Mouse (Mus musculus) heart, postnatal 0 days (tissue): ENCODE data around the gene Rtca. TPM values are rescaled to one million over a fixed set of nuclear protein-coding genes. Genes with fewer than 3 reads are reported as not detected.

Experiments
- ATAC-seq: fragments of 200-750 bp; cut with Nextera tagmentation; 2 replicates; pipeline ENCODE4 v1.8.0; 2017; ENCODE audit warnings: low read depth, moderate number of reproducible peaks, moderate library complexity; ENCODE audit not compliant: insufficient read depth
- DNase-seq: peaks from one replicate; pipeline ENCODE4 v3.0.0-alpha.2; 2016; ENCODE audit warnings: low spot score
- H3K27ac ChIP-seq: fragments of 300-500 bp; sonication (generic); 2 replicates; pipeline ENCODE4 v1.5.1; 2014; ENCODE audit warnings: low read depth, mild to moderate bottlenecking
- H3K27me3 ChIP-seq: fragments of 300-500 bp; sonication (generic); 2 replicates; pipeline ENCODE4 v1.6.1; 2014; ENCODE audit warnings: low read length, mixed read lengths; ENCODE audit not compliant: control insufficient read depth, insufficient read depth
- H3K36me3 ChIP-seq: fragments of 300-500 bp; sonication (generic); replicated peaks from 2 replicates; pipeline ENCODE4 v1.6.1; 2014; ENCODE audit warnings: low read length, mixed read lengths; ENCODE audit not compliant: control insufficient read depth, insufficient read depth
- H3K4me1 ChIP-seq: fragments of 300-500 bp; sonication (generic); 2 replicates; pipeline ENCODE4 v1.6.1; 2014; ENCODE audit warnings: antibody characterized with exemption; ENCODE audit not compliant: control insufficient read depth, insufficient read depth
- H3K4me2 ChIP-seq: fragments of 300-500 bp; sonication (generic); 2 replicates; pipeline ENCODE4 v1.6.1; 2014; ENCODE audit warnings: low read depth, mild to moderate bottlenecking, low read length, moderate library complexity
- H3K4me3 ChIP-seq: fragments of 300-500 bp; sonication (generic); 2 replicates; pipeline ENCODE4 v1.5.1; 2014; ENCODE audit warnings: low read depth, low read length
- H3K9ac ChIP-seq: fragments of 300-500 bp; sonication (generic); replicated peaks from 2 replicates; pipeline ENCODE4 v1.6.1; 2014; ENCODE audit warnings: low read depth, low read length, mixed read lengths
- H3K9me3 ChIP-seq: fragments of 300-500 bp; sonication (generic); replicated peaks from 2 replicates; pipeline ENCODE4 v1.6.1; 2016; ENCODE audit warnings: low read length; ENCODE audit not compliant: control insufficient read depth
- CTCF ChIP-seq: IDR thresholded peaks from 2 replicates; pipeline ENCODE4 v1.5.1; 2016; ENCODE audit warnings: antibody characterized with exemption, control low read depth, low read depth
- EP300 ChIP-seq: IDR thresholded peaks from 2 replicates; pipeline ENCODE4 v1.6.1; 2016; ENCODE audit warnings: antibody characterized with exemption, low read depth
- WGBS: fragments of 180-500 bp; shearing (Covaris S2); extraction: QIAGEN DNeasy Blood & Tissue Kit; methylation state at CpG from one replicate; pipeline ENCODE4 v1.1.7; 2014; 5-methylcytosine and 5-hydroxymethylcytosine counted together
- polyA plus RNA-seq: library from polyadenylated mRNA; unstranded; fragments of >200 nt; fragmentation: Nextera tagmentation; extraction: Ambion mirVana; gene quantifications from 2 replicates; pipeline ENCODE4 v1.2.1, GENCODE M21; 2015
- total RNA-seq: library from RNA; depleted of rRNA; stranded (reverse); fragments of >200 nt; gene quantifications from 2 replicates; pipeline ENCODE4 v1.2.3, GENCODE M21; 2014; ENCODE audit warnings: low replicate concordance

Rtca gene
- total and polyA plus RNA-seq, 2 experiments from 2014 or later = 51.3 to 58.1 TPM

- Histone ChIP-seq H3K36me3 (peaks cover 57% of the 10 kb centered on the region), H3K4me2 (peak overlapping the region; percentile 45), H3K27ac (peak overlapping the region; percentile 61)
Measured at GRCm38 (mm10) chr3:116536428-116537199, 28.6 kb upstream of the Rtca start.

DNA sequence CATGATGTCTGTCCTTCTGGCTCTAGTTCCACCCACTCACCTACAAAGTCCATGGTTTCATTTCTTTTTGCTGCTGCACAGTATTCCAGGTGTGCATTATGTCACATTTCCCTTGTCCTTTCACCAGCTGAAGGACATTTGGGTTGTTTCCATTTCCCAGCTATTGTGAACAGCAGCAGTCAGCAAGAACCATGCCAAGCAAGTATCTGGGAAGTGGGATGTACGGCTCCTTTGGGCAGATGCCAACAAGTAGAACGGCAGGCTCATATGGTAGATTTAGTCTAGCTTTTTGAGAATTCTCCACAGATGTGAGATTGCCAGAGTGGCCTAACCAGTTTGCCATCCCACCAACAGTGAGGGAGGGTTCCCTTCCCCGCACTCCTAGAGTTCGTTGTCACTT lies 22.8 kb upstream of the Rtca start:
- ATAC-seq = no peak
- H3K9ac ChIP-seq = no peak overlapping the region

More at GRCm38 (mm10) chr3:116536428-116537199, 28.6 kb upstream of the Rtca start:
- TF ChIP-seq CTCF = no peak
- peak; percentile 72; the same call in 1 of the 2 replicates for TF ChIP-seq EP300
- DNase-seq = peak; percentile 78
- H3K27me3 ChIP-seq = no peaks in the 10 kb centered on the region
- H3K9ac ChIP-seq = 0 out of 2 replicates have a peak overlapping the region, but pooled peaks have one; percentile 8
- WGBS = 23% methylated on average over 16 of the region's 16 CpGs
- H3K9me3 ChIP-seq = no peaks in the 10 kb centered on the region
- peaks cover 8% of the 10 kb centered on the region; the same call in 1 of the 2 replicates for H3K4me1 ChIP-seq
- peak; percentile 91 for ATAC-seq
- no peak overlapping the region; the same call in 1 of the 2 replicates for H3K4me3 ChIP-seq

DNA sequence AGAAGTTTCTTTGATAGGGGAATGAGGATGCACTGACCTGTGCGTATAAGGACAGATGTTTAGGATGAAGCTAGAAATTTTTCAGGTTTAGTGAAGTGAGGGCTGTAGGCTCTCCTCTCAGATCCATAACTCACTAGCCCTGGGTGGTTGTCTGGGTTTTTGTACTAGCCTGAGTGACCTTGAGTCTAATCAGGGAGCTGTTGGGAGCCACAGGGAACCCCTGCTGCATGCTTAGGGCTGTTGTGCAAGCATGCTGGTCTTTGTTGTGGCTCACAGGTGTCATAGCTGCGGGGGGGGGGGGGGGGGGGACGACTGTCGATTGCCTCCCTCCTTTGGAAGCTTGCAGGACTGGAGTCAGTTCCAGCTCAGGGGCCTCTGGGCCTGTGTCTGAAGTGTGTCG lies 21.7 kb upstream of the Rtca start:
- DNase-seq (no peak), ATAC-seq (peak; percentile 62)
- Histone ChIP-seq H3K27ac (peak overlapping the region; percentile 55), H3K9me3 (no peaks in the 10 kb centered on the region), H3K36me3 (peaks cover 25% of the 10 kb centered on the region), H3K27me3 (no peaks in the 10 kb centered on the region), H3K9ac (no peak overlapping the region), H3K4me1 (peaks cover 8% of the 10 kb centered on the region; the same call in 1 of the 2 replicates), H3K4me2 (no peak overlapping the region), H3K4me3 (no peak overlapping the region)
- no peak for TF ChIP-seq EP300
- TF ChIP-seq CTCF = no peak
- WGBS = 45% methylated on average over 5 of the region's 5 CpGs

More for the DNA sequence above, 22.8 kb upstream of the Rtca start:
- DNase-seq = no peak
- no peak overlapping the region for H3K27ac ChIP-seq
- 49% methylated on average over 4 of the region's 4 CpGs for WGBS
- peaks cover 32% of the 10 kb centered on the region for H3K36me3 ChIP-seq
- no peaks in the 10 kb centered on the region for H3K9me3 ChIP-seq
- H3K4me1 ChIP-seq = peaks cover 8% of the 10 kb centered on the region; the same call in 1 of the 2 replicates
- TF ChIP-seq EP300 = no peak
- no peak for TF ChIP-seq CTCF
- H3K27me3 ChIP-seq = no peaks in the 10 kb centered on the region
- no peak overlapping the region for H3K4me2 ChIP-seq
- H3K4me3 ChIP-seq = no peak overlapping the region

DNA sequence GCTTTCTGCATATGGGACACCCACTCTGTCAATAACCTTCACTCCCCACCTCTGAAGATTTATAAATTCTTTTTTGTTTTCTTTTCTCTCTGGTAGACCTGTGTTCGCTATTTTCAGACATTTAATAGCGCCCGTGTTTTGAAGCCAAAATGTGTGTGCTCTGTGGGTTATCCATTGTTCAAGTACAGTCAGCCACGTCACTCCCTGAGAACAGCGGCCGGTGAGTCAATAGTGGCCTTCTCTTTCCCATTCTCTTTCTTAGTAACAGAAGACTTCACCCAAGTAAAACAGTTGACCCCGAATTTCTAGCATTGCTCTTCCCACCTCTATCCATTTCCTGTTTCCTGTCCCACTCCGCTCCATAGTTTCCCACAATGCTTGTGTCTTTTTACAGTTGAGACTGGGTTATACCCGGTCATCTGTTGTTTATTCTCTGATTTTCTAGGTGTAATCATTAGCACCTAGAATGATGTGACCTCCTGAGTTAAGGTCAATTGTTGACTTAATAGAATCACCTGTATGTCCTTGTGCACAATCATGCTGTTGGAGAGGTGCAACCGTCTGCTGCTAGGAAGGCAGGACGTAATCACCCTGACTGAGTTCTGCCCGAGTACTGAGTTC lies 12.2 kb upstream of the Rtca start:
- no peak for TF ChIP-seq EP300
- H3K27ac ChIP-seq = peak overlapping the region; percentile 49

DNA sequence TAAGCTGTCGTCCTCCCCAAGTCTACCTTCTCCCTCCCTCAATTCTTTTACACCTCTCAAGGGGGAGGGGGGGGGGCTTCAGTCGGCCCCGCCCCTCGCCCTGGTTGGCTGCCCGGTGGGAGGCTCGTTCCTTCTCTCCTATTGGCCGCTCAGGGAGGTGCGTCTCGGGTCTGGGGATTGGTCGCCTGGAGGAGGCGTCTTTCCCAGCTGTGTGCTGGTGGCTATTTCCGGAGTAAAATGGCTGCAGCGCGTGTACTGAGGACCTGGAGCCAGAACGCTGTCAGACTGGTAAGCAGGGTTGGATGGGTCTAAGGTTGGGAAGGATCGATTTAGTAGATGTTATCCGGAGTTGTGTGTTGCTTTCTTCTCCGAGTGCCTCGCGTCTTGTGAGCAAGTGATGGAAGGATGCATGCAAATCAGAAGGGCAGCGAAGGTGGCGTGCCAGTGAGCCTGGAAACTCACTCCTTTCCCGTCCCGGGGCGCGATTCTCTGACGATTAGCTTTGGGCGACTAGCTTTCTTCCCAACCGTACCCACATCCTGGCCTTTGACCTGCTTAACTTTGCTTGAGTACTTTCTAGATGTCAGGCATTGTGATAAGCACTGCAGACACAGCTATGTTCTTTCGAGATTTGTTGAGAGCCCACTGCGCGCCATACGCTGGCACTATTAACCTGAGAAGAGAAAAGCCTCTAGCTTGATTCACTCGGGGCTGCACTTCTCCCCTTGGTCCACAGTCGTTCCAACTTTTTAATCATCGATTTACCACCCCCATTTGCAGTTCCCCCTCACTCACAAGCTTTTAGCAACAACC lies 5.1 kb upstream of the Rtca start, which contains the start of gene Dbt:
Gene Dbt, plus strand, starts transcription at position 167 of the 813 bp plus-strand sequence.
- Histone ChIP-seq H3K27me3 (no peaks in the 10 kb centered on the region), H3K27ac (peak within 1 kb of the TSS; percentile 69), H3K4me1 (peaks cover 7% of the 10 kb centered on the region), H3K9me3 (no peaks in the 10 kb centered on the region), H3K4me2 (peak within 1 kb of the TSS; percentile 87), H3K9ac (peak within 1 kb of the TSS; percentile 53), H3K4me3 (peak within 1 kb of the TSS; percentile 60), H3K36me3 (0 out of 2 replicates have a peak, but pooled peaks cover 2% of the 10 kb centered on the region)
- TF ChIP-seq CTCF (no peak; the same call in 1 of the 2 replicates), EP300 (no peak)
- peak; percentile 92 for DNase-seq
- 1% methylated on average over 35 of the region's 36 CpGs for WGBS
- peak; percentile 94 for ATAC-seq

More for the DNA sequence above, 12.2 kb upstream of the Rtca start:
- ATAC-seq (peak; percentile 41; the same call in 1 of the 2 replicates), DNase-seq (peak; percentile 45)
- no peaks in the 10 kb centered on the region for H3K9me3 ChIP-seq
- no peak overlapping the region for H3K4me3 ChIP-seq
- H3K36me3 ChIP-seq = peaks cover 24% of the 10 kb centered on the region; the same call in 1 of the 2 replicates
- peaks cover 19% of the 10 kb centered on the region for H3K4me1 ChIP-seq
- no peak overlapping the region for H3K4me2 ChIP-seq
- H3K27me3 ChIP-seq = no peaks in the 10 kb centered on the region
- no peak overlapping the region for H3K9ac ChIP-seq
- WGBS = 69% methylated on average over 12 of the region's 12 CpGs
